Mouse (Mus musculus): ENCODE data around the gene H60b.
"Not testable (repeated sequence)": the region's sequence is repeated elsewhere in the genome, so short reads cannot be mapped to it uniquely, and the experiment has no call there.

The H60b gene

DNA sequence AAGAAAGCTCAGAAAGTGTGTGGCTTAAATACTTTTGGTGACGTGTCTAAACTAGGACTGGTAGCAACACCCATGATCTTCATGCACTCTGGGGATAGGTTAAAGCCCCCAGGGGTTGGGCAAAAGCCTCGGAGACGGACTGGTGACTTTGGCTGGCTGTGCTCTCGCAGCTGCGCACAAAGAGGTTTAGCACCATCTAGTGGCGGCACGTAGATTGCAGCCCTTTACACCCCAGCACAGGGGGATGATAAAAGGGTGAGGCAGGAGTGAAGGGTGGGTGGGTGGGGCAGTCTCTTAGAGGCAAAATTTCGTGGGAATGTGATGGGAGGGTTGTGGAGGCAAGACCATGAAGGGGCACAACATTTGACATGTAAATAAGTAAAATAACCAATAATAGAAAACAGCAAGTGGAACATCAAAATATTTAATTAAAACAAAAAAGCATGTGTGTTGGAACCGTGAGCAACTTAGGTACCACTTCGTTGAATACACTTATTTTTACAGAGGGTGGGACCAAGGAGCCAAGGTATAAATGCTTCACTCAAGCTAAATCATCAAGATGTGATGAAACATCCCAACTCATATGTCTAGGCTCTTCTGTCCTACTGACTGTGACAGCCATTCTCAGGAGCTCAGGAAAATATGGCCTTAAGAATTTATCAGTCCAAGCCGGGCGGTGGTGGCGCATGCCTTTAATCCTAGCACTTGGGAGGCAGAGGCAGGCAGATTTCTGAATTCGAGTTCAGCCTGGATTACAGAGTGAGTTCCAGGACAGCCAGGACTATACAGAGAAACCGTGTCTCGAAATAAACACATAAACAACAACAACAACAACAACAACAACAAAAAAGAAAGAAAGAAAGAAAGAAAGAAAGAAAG lies 5.6 kb downstream of the H60b start:
- in situ Hi-C loops (cut with MboI; ENCODE audit: low sequenced_read_pairs) = not testable (repeated sequence)

DNA sequence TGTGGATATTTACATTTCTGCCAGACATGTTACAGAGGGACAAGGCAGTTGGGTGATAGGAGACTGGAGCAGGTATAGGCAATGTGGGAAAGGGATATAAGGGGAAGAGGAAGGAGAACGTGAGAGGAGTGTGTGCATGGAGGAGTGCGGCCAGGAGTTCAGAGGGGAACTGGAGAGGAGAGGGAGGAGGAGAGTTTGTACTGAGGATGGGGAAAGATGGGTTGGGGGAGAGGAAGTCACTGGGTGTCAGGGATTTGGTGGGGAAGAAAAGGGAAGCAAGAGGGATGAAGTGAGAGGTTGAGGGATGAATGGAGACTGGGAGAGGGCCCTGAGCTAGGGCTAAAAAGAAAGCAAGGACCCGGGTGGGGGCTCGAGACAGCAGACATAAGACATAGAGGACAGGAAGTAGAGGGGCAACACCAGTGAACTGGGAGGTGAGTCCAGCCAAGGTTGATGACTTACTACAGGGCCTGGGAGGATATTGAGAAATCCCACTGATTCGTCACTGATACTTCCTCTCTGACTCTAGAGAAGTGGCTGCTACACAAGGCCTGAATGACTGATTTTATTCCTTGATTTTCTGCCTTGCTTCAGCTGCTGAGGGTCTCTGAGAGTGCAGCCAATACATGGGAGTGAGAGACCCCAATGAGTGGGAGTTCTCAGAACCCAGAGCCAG lies 7.1 kb downstream of the H60b start:
- in situ Hi-C loops (cut with MboI; ENCODE audit: low sequenced_read_pairs) = not testable (repeated sequence)

GRCm38 (mm10) chr10:22166025-22166424 lies 7.6 kb downstream of the H60b start:
- in situ Hi-C loops (cut with MboI; ENCODE audit: low sequenced_read_pairs) = not testable (repeated sequence)

DNA sequence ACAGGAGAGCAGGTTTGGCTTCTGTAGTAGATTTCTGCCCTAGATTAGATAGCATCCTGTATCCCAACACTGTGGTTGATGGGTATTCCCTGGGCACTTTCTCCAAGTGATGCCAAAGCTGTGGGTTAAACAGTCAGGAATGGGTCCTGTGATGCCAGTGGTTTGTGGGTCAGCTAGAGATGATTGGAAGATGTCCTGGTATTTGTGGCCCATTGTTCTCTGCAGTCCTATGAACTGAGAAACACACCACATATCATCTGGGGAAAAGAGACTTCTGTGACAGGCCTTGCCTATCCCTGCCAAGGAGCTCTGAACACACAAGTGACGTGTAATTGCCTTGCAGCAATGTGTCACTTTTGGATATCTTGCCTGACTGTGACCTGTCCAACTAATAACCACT lies 8.7 kb downstream of the H60b start:
- in situ Hi-C loops (cut with MboI; ENCODE audit: low sequenced_read_pairs) = not testable (repeated sequence)

- in situ Hi-C loops (cut with MboI; ENCODE audit: low sequenced_read_pairs) = not testable (repeated sequence)
These were observed 10.7 kb downstream of the H60b start for GRCm38 (mm10) chr10:22169116-22169515.

DNA sequence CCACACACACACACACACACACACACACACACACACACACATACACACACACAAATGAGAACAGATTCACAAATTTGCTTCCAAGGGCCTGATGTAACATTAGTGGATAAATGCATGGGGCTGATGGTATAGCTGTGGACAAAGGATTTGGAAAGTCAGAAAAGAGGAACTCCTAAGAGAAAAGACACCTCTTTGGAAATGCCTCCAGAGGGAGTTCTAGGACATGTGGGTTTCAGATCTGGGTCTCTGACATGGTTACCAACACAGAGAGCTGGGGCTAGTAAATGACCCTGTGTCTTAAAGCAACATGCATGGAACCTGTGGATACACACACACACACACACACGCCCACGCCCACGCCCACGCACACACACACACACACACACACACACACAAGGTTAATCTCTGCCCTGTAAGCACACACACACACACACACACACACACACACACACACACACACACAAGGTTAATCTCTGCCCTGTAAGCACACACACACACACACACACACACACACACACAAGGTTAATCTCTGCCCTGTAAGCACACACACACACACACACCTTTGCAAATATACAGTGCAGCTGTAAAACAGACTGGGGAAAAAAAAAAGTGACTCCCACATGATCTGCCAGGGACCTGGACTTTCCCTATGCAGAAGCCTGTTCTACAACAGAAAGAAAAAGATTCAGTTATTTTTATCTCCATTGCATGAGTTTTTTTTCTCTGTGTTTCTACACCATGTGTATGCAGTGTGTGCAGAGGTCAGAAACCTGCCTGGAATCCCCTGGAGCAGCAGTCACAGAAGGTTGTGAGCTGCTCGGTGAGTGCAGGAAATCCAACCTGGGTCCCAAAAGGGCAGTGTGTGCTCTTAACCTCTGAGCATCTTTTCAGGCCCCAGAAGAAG lies 14.3 kb downstream of the H60b start:
- in situ Hi-C loops (cut with MboI; ENCODE audit: low sequenced_read_pairs) = not testable (repeated sequence)

DNA sequence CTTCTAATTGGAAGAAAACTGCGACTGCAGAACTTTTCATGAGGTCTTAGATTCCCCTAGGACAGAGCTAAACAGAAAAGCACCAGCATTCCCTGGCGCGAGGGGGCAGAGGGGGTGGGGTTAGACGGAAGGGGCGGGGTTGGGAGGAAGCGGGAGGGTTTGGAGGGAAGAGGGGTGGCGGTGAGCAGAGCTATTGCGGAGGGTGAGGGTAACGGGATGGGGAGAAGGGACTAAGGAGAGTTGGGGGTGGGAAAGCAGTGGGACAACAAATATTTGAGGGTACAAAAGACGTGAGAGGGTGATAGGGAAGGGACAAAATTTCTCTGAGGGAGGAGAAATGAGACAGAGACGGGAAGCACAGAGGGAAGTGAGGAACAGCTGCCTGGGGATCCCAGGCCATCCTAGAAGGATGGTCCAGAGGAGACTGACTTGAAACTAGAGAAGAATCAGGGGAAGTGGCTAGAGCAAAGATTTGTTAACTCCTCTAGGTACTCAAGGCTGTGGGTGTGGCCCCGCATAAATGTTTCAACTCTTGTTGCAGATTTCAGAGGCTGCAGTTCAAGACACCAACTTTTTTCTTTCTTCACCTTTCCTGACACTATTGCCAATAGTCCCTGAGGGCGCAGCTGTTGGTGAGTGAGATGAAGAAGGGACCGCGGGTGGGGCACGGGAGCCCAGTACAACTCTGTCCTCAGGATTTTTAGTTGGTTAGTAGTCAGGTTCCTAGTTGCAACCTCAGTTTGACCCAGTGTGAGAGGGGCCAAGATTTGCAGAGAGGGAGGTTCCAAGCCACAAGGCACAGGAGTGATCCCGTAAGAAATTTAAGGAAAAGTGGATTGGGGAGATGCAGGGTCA lies 15.2 kb downstream of the H60b start:
- in situ Hi-C loops (cut with MboI; ENCODE audit: low sequenced_read_pairs) = not testable (repeated sequence)

- in situ Hi-C loops (cut with MboI; ENCODE audit: low sequenced_read_pairs) = not testable (repeated sequence)
These were observed 15.8 kb downstream of the H60b start for GRCm38 (mm10) chr10:22174190-22174487.

GRCm38 (mm10) chr10:22176515-22176914 lies 18.1 kb downstream of the H60b start:
- in situ Hi-C loops (cut with MboI; ENCODE audit: low sequenced_read_pairs) = not testable (repeated sequence)

- in situ Hi-C loops (cut with MboI; ENCODE audit: low sequenced_read_pairs) = not testable (repeated sequence)
These were observed 32.6 kb downstream of the H60b start for GRCm38 (mm10) chr10:22191035-22191434.

GRCm38 (mm10) chr10:22201352-22201751 lies 43.0 kb downstream of the H60b start:
- in situ Hi-C loops (cut with MboI; ENCODE audit: low sequenced_read_pairs) = not testable (repeated sequence)

GRCm38 (mm10) chr10:22202784-22203583 lies 44.6 kb downstream of the H60b start:
- in situ Hi-C loops (cut with MboI; ENCODE audit: low sequenced_read_pairs) = not testable (repeated sequence)

DNA sequence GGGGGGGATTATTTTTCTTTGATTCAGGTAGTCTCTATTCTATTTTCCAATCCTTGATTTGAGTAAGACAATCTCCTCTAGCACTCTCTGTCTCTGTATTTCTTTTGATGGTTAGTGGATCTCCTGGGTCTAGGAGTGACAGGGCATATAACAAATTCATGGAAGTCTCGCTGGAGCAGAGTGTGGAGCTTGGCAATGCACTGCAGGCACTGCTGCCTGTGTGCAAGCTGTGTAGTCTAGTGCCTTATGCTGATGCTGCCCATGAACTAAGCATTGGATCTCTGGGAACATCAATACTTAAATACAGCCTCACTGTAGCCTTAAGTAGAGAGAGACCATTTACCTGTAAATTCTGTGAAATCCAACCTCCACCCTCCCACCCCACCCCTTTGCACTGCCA lies 48.1 kb downstream of the H60b start:
- in situ Hi-C loops (cut with MboI; ENCODE audit: low sequenced_read_pairs) = not testable (repeated sequence)

- in situ Hi-C loops (cut with MboI; ENCODE audit: low sequenced_read_pairs) = not testable (repeated sequence)
These were observed 53.8 kb downstream of the H60b start for GRCm38 (mm10) chr10:22212012-22212696.

GRCm38 (mm10) chr10:22223474-22224349 lies 65.3 kb downstream of the H60b start:
- in situ Hi-C loops (cut with MboI; ENCODE audit: low sequenced_read_pairs) = not testable (repeated sequence)

GRCm38 (mm10) chr10:22265060-22265459 lies 106.7 kb downstream of the H60b start:
- in situ Hi-C loops (cut with MboI; ENCODE audit: low sequenced_read_pairs) = no loop called here

- in situ Hi-C loops (cut with MboI; ENCODE audit: low sequenced_read_pairs) = not testable (repeated sequence)
These were observed 112.7 kb downstream of the H60b start for GRCm38 (mm10) chr10:22270879-22271786.

Measured in CH12F3 (cell line).